Mouse (Mus musculus) ovary, postnatal 14 days (tissue): ENCODE data around the gene Dpep1.
A peak's percentile ranks its signal among the peaks of the same experiment; 100 is the strongest.
"Not testable (repeated sequence)": the region's sequence is repeated elsewhere in the genome, so short reads cannot be mapped to it uniquely, and the experiment has no call there.

Experiments
- DNase-seq: peaks from one replicate; pipeline ENCODE4 v3.0.0; 2022; ENCODE audit warnings: low spot score

Dpep1 gene

DNA sequence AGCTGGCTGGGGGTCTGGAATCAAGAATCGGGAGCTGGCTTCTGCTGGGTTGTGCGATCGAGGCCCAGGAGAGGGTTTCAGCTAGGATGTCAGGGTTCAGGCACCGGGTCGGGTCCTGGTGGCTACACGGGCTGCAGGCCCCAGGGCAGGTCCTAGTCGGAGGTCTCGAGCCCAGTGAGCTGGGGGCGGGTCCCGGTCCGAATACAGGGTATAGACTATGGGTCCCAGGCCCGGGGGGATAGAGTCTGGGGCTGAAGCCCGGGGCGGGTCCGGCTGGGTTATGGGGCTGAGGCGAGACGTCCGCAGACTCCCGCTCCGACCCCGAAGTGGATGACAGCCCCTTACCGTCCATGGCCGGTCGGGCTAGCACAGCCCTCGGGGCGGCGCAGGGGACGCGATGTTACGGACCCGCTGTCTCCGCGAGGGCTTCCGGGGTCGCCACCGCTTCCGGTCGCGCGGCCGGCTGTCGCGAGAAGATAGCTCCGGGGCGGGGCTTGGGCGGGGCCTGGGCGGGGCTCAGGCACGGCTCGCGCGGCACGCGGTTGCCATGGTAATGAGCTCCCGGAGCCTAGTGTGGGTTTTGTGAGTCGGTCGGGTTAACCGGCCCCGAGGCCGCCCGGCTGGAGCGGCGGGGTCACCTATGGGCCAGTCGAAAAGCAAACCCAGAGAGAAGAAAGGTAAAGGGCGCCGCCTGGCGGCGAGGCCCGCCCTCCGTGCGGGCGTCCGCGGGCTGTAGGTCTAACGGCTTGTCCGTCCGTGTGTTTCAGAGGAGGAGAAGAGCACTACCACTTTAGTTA is 26.5 kb downstream of the Dpep1 start, which contains the start of the genes Chmp1a and Spata33:
Gene Chmp1a, minus strand, starts transcription at position 443 of the 797 bp plus-strand sequence.
Gene Spata33, plus strand, starts transcription at position 512 of the 797 bp plus-strand sequence.
- peak; percentile 85 for DNase-seq

DNA sequence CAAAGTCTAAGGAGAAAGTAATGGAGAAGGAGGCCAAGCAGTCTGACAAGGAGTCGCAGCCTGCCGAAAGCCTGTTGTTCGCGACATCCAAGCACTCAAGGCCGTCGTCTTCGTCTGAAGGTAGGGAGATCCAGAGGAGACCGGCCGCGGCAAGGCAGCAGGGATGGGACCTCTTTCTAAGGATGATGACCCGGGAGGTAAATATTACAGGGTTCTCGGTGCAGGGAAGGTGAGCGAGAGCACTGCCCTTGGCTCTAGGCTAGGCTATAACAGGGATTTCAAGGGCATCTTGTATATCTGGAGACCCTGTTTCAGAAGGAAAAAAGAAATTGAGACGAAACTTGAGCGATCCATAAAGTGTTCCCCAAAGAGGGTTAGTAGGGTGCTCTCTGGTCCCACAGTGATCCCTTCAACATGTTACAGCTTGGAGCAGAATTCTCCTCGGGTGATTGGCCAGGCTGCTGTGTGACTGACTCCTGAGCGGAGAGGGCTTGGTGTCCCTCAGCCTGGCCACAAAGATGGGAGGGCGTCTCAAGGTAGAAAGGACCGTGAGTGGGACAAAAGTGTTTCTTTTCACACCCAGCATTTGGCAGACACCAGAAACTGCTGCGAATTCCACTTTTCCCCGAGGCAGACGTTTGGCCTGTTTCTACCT is 27.2 kb downstream of the Dpep1 start:
- DNase-seq: no peak

DNA sequence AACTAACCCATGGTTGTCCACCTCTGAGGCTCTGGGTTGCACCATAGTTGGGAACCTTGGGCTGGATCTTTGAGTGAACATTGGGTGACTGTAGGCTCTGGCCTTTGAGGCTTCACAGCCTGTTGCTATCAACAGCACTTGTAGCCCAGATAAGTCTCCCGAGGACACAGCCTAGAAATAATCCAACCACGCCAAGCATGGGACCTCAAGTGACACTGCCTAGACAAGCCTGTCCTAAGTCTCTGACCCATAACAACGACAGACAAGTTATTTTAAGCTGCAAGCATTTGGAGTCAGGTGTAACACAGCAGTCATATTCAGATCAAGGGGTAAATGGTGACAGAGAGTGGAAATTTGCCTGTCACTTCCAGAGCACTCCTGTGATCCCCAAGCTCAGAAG is 29.4 kb downstream of the Dpep1 start:
- no peak for DNase-seq

DNA sequence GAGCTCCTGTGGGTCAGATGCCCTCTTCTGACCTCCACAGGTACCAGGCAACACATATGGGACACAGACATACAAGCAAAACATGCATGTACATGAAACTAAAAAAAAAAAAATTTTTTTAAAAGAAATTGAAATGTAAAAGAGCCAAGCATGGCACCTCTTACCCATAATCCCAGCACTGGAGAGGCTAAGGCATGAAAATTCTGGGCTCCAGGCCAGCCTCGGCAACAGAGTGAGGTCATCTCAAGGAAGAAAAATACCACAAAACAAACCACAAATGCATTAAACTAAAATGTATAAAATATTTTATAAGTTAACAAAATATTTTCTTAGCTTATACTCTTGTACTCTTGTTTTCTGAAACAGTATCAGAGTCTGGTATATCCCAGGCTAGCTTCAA is 34.9 kb downstream of the Dpep1 start:
- no peak for DNase-seq

DNA sequence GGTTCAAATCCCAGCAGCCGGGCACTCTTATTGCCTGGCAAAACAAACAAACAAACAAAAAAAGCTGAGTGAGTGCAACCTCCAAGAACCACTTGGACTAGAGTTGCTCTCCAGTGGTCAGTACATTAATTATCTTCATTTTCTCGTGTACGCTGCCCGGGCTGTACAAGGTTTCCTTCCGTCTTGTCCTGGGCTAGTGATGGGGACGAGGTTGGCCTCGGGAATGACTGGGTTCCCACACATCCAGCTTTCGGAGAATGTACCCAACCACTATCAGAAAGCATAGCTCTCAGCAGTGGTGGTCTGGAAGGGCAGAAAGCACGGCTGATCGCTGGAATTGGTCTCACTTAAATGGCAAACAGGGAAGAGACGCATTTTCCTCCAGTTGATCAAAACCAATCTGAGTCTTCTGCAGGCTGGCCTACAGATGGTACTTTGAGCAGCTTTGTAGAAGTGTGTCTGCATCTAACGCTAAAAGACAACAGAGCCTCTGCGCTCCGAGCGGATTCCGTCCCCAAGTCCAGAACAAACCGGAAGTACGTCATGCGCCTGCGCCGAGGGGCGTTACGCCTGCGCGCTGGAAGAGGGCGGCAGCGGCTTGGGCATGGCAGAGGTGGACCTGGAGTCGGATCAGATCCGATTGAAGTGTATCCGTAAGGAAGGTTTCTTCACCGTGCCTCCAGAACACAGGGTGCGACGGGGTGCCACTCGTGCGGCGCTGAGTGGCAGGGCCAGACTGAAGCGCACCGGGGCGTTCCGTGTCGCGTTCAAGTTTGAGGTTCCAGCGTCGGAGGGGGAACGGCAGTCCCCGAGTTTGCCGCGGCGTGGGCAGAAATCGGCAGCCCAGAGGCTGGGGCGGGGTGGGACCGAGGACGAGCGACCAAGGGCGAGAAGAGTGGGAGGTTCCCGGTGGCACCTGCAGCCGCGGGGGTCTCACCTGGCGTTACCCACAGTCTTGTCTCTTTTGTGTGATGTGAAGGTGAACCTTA is 38.5 kb downstream of the Dpep1 start, which contains the start of gene Cdk10:
Gene Cdk10, plus strand, starts transcription at position 565 of the 989 bp plus-strand sequence.
- peak; percentile 92 for DNase-seq

DNA sequence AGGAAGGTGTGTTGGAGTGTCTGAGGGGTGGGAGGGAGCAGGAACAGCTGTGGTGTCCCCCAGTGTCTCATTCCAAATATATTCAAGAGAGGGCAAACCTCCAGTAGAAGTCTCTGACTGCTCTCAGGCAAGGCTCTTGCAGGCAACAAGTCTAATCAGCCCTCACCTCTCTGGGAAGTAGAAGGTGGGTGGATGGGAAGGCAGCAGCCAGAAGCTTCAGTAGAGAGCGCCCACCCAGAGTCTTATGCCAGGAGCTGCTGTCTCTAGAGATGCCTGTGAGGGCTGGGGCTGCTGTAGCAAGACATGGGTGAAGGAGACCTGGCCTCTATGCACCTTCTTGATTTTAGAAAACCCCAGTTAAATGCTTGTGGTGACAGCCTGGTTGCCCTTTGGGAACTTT is 42.4 kb downstream of the Dpep1 start:
- DNase-seq: no peak

DNA sequence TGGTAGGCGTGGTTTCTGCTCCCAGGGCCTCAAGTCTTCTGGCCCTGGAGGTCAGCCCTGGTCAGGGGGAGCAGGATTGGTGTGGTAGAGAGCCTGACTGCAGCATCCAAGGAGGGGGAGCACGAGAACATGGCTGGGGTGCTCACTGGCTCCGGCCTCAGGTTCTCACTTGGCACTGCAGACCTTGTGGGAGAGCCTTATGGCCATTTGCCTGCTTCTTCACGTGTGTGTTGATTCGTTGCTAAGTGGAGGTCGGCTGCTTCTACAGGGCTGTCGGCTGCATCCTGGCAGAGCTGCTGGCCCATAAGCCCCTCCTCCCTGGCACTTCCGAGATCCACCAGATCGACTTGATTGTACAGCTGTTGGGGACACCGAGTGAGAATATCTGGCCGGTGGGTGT is 44.3 kb downstream of the Dpep1 start:
- DNase-seq: not testable (repeated sequence)

DNA sequence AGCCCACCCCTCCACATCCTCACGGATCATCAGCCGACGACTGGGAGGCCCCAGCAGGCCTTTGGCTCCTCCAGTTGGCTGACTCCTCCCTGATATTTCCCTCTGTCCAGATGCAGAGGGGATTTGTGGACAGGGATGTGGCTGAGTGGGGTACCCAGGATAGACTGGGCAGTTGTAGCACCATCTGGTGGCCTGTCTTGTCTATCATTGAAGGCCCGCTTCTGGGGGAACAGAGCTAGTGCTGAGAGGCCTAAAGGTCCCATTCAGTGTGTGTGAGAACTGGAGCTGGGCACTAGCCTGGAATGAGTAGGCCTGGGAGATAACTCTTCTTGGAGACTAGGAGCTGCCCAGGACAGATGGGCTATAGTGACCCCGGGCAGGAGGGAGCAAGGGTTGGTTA is 45.7 kb downstream of the Dpep1 start:
- no peak for DNase-seq

DNA sequence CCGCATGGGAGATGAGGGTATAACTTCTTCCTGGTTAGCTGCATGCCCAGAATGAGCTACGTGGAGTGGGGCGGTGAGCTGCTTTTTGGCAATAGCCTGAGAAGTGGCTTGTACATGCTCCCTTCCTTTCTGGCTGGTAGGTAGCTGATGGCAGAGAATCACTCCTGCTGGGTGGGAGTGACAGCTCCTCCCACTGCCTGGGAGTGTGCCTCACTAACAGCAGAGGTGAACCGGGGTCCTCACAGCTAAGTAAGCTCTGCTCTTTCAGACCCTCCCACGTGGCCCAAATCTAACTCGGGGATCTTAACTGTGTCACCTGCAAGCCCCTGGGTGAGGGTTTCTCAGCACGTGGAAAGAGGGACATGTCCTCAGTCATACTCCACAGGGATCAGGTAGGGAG is 46.5 kb downstream of the Dpep1 start:
- no peak for DNase-seq

DNA sequence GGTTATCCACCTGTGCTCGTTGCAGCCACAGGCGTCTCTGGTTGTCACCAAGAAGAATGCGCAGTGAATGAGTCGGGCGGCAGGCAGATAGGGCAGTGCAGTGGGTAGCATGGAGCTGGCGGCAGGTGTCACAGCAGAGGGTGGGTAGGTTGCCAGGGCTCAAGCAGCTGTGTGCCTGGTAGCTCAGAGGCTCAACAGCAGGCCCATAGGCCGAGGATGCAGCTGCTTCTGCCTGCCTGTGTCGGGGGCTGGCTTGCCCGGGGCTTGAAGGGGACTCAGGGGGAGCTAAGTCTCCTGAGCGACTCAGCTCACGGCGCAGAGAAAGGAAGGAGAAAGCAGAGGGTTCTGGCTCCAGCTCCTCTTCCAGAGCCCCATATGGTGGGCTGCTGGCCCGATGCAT is 47.3 kb downstream of the Dpep1 start:
- DNase-seq: no peak

DNA sequence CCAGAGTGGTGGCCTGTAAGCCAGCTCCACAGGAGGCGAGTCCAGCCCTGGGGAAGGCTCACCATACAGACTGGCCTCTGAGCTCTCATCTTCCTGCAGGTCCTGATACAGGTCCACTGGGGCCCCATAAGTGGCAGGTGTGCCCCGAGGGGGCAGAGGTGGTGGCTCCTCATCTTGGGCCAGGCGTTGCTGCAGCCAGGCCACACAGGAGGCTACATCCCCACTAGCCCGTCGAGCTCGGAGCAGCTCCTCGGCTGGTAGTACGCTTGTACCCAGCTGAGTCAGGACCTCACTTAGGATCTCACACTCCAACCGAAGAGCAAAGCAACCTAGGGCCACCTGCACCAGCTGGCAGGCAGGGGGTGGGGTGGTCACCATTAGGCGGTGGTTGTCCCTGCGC is 47.7 kb downstream of the Dpep1 start:
- DNase-seq: no peak

DNA sequence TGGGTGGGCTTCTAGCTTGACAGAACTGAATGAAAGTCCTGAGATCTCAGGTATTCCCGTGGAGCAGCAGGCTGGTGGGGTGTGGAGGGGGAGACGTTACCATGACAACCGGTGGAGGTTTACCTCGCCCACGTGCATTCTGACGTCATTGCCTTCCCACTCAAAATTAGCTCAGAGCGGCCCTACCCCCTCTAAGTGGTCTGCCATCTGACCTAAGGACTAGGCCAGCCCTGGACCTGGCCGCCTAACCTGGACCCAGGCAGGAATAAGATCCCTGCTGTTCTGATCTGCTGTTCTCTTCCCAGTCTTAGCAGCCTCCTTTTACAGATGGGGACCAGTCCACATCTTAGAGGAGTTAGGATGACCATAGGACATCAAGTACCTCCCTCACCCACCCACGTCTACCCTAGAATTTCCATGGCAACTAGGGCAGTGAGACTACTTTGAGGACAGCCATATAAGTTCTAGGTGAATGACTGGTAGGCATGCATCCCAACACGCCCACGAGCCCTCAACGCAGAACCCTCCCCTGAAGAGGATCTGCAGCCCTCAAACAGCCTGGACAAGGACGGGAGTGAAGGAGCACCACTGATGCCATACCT is 49.0 kb downstream of the Dpep1 start:
- DNase-seq: no peak

DNA sequence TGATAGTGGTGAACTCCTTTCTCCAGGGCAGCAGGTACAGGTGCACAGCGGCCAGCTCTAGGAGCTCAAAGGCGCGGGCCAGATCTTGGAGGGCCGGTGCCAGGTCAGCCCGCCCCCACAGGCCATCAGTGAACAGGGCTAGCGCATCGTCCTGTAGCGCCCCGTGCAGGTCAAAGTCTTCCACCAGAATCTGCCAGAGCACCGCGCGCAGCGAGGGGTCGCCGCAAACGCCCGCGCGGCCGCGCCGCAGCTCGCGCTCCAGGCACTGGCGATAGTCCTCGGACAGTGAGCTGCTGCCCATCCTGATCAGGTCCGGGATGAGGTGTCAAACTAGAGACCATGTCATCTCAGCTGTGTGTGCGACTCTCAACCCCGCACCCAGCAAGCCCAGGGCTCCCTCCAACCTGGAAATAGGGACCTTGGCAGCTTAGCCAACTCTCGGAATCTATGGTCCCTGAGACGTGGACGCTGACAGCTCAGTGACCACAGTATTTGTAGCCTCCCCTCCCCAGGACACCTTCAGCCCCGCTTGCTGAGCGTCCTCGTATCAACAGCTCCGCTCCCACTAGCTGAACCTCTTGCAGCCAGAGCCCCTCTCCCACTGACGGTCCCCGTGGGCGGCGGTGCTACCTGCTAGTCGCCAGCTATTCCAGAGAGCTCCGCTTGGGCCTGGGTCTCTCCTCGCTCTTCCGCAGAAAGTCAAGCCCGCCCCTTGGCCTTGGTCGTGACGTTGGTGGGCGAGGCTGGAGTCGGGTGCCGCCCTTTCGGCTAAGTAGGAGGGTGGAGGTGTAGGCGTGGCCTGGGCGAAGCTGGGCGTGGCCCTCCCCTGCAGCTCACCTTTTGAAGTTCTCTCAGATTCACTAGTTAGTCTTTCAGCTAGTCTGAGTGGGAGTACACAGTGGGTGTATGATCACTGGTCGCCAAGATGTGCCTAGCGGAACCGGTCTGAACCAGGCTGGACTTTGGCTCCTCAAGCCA is 49.8 kb downstream of the Dpep1 start, which contains the start of gene Spata2l:
Gene Spata2l, minus strand, starts transcription at position 714 of the 978 bp plus-strand sequence.
- DNase-seq: peak; percentile 83

DNA sequence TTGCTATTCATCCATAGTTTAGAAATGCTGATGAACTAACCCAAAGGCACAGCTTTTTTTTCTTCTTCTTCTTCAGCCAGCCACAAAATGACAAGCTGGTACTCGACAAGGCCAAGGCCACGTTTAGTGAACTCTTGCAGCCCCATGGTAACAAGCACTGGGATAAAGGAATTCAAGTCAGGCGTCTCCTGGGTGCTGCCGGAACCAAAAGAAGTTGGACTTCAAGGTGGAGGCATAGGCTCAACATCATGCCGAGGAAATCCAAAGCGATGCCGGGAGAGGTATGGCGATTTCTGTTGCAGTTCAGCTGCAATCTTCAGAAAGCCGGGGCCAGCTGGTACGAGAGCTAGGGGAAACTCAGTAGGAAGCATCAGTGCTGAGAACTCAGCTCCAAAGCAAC is 53.4 kb downstream of the Dpep1 start:
- DNase-seq: no peak

DNA sequence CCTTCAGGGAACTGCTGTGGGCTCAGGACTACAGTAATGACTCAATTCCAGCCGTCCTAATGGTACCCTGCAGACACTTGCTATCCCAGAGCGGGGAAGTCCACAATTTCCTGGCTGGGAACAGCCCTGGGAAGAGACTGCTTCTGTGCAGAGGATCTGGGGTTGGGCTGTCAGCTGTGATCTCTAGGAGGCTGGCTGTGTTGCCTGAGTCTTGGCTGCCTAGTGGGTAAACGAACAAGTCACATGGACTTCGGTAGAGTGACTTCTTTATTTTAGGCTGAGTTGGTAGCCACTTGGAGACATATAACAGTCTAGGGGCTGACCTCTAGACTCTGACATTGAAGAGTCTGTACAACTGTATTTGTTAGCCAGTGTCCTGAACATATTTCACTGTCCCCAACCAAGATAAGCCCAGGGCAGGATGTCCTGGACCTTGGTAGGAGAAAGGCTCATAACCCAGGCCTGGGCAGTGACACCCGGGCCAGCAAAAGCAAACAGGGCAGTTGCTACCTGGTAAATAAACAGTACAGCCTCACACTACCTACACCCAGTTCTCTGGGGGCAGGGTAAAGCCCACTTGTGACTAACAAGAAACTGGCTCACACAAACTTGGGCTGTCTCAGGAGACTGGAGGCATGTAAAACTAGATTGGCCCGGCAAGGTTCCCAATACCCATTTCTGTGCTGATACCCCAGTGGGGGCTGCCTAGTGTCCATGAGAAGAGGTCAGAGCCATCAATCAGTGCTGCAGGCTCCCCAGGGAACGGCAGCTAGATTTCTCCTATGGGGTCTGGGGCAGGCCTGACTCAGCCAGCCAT is 56.3 kb downstream of the Dpep1 start:
- DNase-seq: no peak

DNA sequence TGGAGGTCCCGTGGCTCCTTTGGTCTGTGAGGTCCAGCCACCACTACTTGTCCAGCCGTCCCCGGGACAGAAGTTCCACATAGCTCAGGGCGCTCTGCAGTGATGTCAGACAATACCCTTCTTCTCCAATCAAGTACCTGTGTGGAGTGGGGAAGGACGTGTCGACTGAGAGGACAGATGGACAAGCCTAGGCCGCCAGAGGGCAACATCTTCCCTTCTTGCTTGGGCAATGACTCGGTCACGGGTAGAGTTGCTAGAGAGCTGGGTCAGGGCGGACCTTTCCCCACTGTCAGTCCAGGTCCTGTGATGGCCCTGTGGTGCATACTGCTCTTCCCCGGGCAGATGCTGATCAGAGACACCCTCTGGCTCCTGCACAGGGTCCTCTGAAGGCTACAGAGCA is 57.0 kb downstream of the Dpep1 start:
- DNase-seq: no peak

DNA sequence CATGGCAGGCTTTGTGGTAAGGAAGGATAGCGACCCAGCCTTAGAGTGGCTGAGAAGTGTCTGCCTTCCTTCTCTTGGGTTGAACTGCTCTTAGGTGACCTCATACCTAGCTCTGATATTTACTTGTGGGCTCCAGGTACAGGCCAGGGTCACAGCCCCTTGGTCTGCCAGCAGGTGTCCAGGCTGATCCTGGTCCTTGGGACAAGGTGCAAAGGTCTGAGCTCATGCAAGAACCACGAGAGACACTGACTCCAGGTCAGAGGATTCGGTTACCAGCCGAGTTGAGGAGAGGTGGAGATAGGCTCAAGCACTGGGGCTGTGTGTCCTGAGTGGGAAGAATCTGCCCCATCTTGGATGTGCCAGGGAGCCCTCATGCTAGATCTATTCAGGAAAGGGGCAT is 58.3 kb downstream of the Dpep1 start:
- no peak for DNase-seq

DNA sequence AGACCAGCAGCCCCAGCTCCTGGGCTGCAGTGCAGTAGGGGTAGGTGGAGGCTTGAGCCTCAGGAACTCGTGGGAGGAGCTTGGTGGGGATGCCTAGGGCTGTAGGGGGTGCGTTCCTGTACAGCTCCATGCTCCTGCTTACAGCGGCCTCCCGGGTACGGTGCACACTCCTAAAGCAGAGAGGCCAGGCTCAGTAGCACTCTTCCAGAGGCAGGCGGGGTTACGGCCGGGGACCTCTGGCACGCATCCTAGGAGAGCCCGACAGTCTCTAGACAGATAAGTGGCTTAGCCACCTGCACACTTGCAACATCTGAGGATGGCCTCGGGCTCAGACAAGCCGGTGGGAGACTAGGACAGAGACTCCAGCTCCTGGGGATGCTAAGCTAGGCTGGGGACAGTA is 59.5 kb downstream of the Dpep1 start:
- no peak for DNase-seq

DNA sequence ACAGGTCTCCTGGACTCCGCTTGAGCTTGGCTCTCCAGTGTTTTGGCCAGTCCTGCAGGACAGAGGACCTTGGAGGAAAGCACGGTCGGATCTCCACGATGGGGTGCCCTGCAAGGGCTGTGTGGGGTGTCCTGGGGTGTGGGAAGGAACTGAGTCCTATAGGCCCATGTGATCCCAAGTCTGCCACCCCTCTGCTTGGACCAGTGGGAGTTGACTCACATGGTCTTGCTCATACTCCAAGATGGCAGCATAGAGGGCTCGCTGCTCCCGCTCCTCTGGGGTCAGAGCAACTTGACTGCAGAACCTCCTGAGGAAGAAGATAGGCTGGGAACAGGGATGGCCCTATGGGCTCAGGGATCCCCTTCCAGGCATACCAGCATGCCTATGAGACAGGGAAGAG is 61.7 kb downstream of the Dpep1 start:
- no peak for DNase-seq

DNA sequence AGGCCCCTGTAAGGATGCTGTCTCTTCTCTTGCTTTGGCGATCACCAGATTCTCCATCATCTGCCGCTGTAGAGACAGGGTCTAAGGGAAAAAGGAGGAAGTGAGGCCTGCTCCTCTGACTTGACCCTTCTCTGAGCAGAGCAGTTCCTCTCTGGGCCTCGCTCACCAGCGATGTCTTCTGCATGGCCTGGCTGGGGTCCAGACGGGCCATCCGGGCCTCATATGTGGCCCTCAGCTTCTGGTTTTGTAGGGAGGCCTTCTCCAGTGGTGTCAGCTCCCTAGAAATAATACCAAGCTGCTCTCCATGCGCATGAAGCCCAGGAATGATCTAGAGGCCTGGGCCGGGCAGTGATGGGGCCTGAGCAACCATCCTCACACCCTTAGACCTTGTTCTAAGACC is 62.6 kb downstream of the Dpep1 start:
- DNase-seq: no peak
